Mouse (Mus musculus): ENCODE results near the gene Stip1. TPM values are rescaled to one million over a fixed set of nuclear protein-coding genes. Genes with fewer than 3 reads are reported as not detected.
A peak's percentile ranks its signal among the peaks of the same experiment; 100 is the strongest.
"Not testable (repeated sequence)": the region's sequence is repeated elsewhere in the genome, so short reads cannot be mapped to it uniquely, and the experiment has no call there.

Gene Stip1
- total and polyA plus RNA-seq, 2 experiments from 2014 or later, result 124 to 156 TPM

GRCm38 (mm10) chr19:6992011-6992858 lies 47.5 kb downstream of the Stip1 start, which contains the start of gene Dnajc4:
TSS of gene Dnajc4 (minus strand) at chr19:6992572.
- DNase-seq (peak; percentile 96), ATAC-seq (peak; percentile 97)
- WGBS, result 1% methylated on average over 37 of the region's 37 CpGs
- Histone ChIP-seq H3K4me3 (ENCODE audit: low read depth, low read length) (peak within 1 kb of the TSS; percentile 52), H3K27ac (ENCODE audit: low read depth, low read length) (0 out of 2 replicates have a peak within 1 kb of the TSS, but pooled peaks have one; percentile 17), H3K27me3 (ENCODE audit: insufficient read depth, low read length) (no peaks in the 10 kb centered on the region), H3K36me3 (ENCODE audit: insufficient read depth) (no peaks in the 10 kb centered on the region), H3K9ac (peak within 1 kb of the TSS; percentile 55), H3K4me2 (ENCODE audit: low read depth) (peak within 1 kb of the TSS; percentile 96), H3K4me1 (ENCODE audit: insufficient read depth) (peaks cover 18% of the 10 kb centered on the region), H3K9me3 (ENCODE audit: low read length) (no peaks in the 10 kb centered on the region)
- no peak for TF ChIP-seq CTCF (IDR thresholded peaks at IDR 0.05; ENCODE audit: low read depth)

GRCm38 (mm10) chr19:6991166-6991565 lies 48.6 kb downstream of the Stip1 start:
- not testable (repeated sequence) for H3K4me3 ChIP-seq (ENCODE audit: low read depth, low read length); H3K4me2 ChIP-seq (ENCODE audit: low read depth); H3K36me3 ChIP-seq (ENCODE audit: insufficient read depth); H3K27me3 ChIP-seq (ENCODE audit: insufficient read depth, low read length); H3K9me3 ChIP-seq (ENCODE audit: low read length); H3K9ac ChIP-seq; H3K27ac ChIP-seq (ENCODE audit: low read depth, low read length); DNase-seq; ATAC-seq
- WGBS, result 96% methylated on average over 6 of the region's 6 CpGs
- H3K4me1 ChIP-seq (ENCODE audit: insufficient read depth), result peaks cover 16% of the 10 kb centered on the region

- Histone ChIP-seq H3K4me1 (ENCODE audit: insufficient read depth) (peaks cover 19% of the 10 kb centered on the region), H3K27me3 (ENCODE audit: insufficient read depth, low read length) (no peaks in the 10 kb centered on the region), H3K27ac (ENCODE audit: low read depth, low read length) (no peak overlapping the region), H3K4me3 (ENCODE audit: low read depth, low read length) (no peak overlapping the region), H3K9ac (no peak overlapping the region), H3K9me3 (ENCODE audit: low read length) (no peaks in the 10 kb centered on the region), H3K36me3 (ENCODE audit: insufficient read depth) (no peaks in the 10 kb centered on the region), H3K4me2 (ENCODE audit: low read depth) (no peak overlapping the region)
- no peak for ATAC-seq
- 88% methylated on average over 6 of the region's 6 CpGs for WGBS
- DNase-seq, result no peak
- TF ChIP-seq CTCF (IDR thresholded peaks at IDR 0.05; ENCODE audit: low read depth), result no peak
These were observed 49.1 kb downstream of the Stip1 start for GRCm38 (mm10) chr19:6990712-6991111.

- Histone ChIP-seq H3K9ac (no peak overlapping the region), H3K4me3 (ENCODE audit: low read depth, low read length) (no peak overlapping the region), H3K4me1 (ENCODE audit: insufficient read depth) (peaks cover 12% of the 10 kb centered on the region; the same call in 1 of the 2 replicates), H3K27ac (ENCODE audit: low read depth, low read length) (no peak overlapping the region), H3K27me3 (ENCODE audit: insufficient read depth, low read length) (no peaks in the 10 kb centered on the region), H3K36me3 (ENCODE audit: insufficient read depth) (peaks cover 7% of the 10 kb centered on the region), H3K4me2 (ENCODE audit: low read depth) (no peak overlapping the region), H3K9me3 (ENCODE audit: low read length) (no peaks in the 10 kb centered on the region)
- WGBS, result 80% methylated on average over 8 of the region's 8 CpGs
- ATAC-seq (no peak), DNase-seq (no peak)
- no peak for TF ChIP-seq CTCF (IDR thresholded peaks at IDR 0.05; ENCODE audit: low read depth)
These were observed 50.5 kb downstream of the Stip1 start for GRCm38 (mm10) chr19:6989251-6989650.

- Histone ChIP-seq H3K27ac (ENCODE audit: low read depth, low read length) (peak overlapping the region; percentile 71), H3K4me3 (ENCODE audit: low read depth, low read length) (peak overlapping the region; percentile 82), H3K9me3 (ENCODE audit: low read length) (no peaks in the 10 kb centered on the region), H3K4me1 (ENCODE audit: insufficient read depth) (peaks cover 9% of the 10 kb centered on the region; the same call in 1 of the 2 replicates), H3K4me2 (ENCODE audit: low read depth) (peak overlapping the region; percentile 81), H3K36me3 (ENCODE audit: insufficient read depth) (peaks cover 15% of the 10 kb centered on the region), H3K27me3 (ENCODE audit: insufficient read depth, low read length) (no peaks in the 10 kb centered on the region), H3K9ac (peak overlapping the region; percentile 74)
- no peak for TF ChIP-seq CTCF (IDR thresholded peaks at IDR 0.05; ENCODE audit: low read depth)
- DNase-seq, result no peak
- 5% methylated on average over 8 of the region's 8 CpGs for WGBS
- no peak for ATAC-seq
These were observed 51.9 kb downstream of the Stip1 start for GRCm38 (mm10) chr19:6987904-6988285.

GRCm38 (mm10) chr19:6987061-6987903 lies 52.5 kb downstream of the Stip1 start, which contains the start of gene Vegfb:
TSS of gene Vegfb (minus strand) at chr19:6987651.
- WGBS, result 3% methylated on average over 61 of the region's 85 CpGs
- peak within 1 kb of the TSS; percentile 82 for H3K4me3 ChIP-seq (ENCODE audit: low read depth, low read length)
- no peak for TF ChIP-seq CTCF (IDR thresholded peaks at IDR 0.05; ENCODE audit: low read depth)
- H3K4me1 ChIP-seq (ENCODE audit: insufficient read depth), result 0 out of 2 replicates have a peak, but pooled peaks cover 8% of the 10 kb centered on the region
- peak within 1 kb of the TSS; percentile 81 for H3K4me2 ChIP-seq (ENCODE audit: low read depth)
- DNase-seq, result peak; percentile 67
- peak within 1 kb of the TSS; percentile 71 for H3K27ac ChIP-seq (ENCODE audit: low read depth, low read length)
- H3K9me3 ChIP-seq (ENCODE audit: low read length), result no peaks in the 10 kb centered on the region
- ATAC-seq, result peak; percentile 60
- peaks cover 20% of the 10 kb centered on the region for H3K36me3 ChIP-seq (ENCODE audit: insufficient read depth)
- H3K27me3 ChIP-seq (ENCODE audit: insufficient read depth, low read length), result no peaks in the 10 kb centered on the region
- peak within 1 kb of the TSS; percentile 74 for H3K9ac ChIP-seq

All from forebrain, postnatal 0 days (tissue).